Mouse (Mus musculus): ENCODE data around the gene C1qtnf2. TPM values are rescaled to one million over a fixed set of nuclear protein-coding genes. Genes with fewer than 3 reads are reported as not detected.

The C1qtnf2 gene
- polyA plus RNA-seq, 1 experiment = 15.3 TPM

GRCm38 (mm10) chr11:43517641-43518040 is 43.6 kb downstream of the C1qtnf2 start:
- WGBS = 92% methylated on average over 11 of the region's 11 CpGs
- Histone ChIP-seq H3K4me1 (ENCODE audit: control insufficient read depth, insufficient read depth, low read length) (no peaks in the 10 kb centered on the region), H3K4me3 (ENCODE audit: insufficient read depth, low read depth, low read length) (no peak overlapping the region), H3K27ac (ENCODE audit: insufficient read depth, low read depth, low read length) (no peak overlapping the region), H3K36me3 (ENCODE audit: control insufficient read depth, insufficient read depth, low read length) (no peaks in the 10 kb centered on the region), H3K27me3 (replicated peaks; ENCODE audit: control insufficient read depth, insufficient read depth, low read length) (no peaks in the 10 kb centered on the region)
- TF ChIP-seq CTCF (conservative IDR thresholded peaks at IDR 0.05; ENCODE audit: insufficient read depth, insufficient read length, low read depth, low read length) = no peak
- TF ChIP-seq POLR2A (IDR thresholded peaks at IDR 0.05; ENCODE audit: low read depth, low read length) = no peak
- DNase-seq = no peak

DNA sequence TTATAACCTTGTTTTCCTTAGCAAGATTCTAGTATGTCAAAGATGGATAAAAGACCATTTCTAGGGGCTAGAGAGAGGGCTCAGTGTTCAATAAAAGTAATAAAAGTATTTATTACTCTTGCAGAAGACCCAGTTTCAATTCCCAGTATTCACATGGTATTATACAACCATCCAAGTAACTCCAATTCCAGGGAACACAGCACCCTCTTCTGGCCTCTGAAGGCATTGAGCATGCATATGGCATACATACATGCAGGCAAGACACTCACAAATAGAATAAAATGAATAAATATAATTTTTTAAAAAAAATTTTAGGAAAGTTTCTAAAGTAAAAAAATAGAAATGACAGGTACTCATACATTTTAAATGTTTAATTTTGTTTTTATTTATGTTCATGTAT is 44.0 kb downstream of the C1qtnf2 start:
- TF ChIP-seq POLR2A (IDR thresholded peaks at IDR 0.05; ENCODE audit: low read depth, low read length) (no peak), CTCF (conservative IDR thresholded peaks at IDR 0.05; ENCODE audit: insufficient read depth, insufficient read length, low read depth, low read length) (no peak)
- H3K27ac ChIP-seq (ENCODE audit: insufficient read depth, low read depth, low read length) = no peak overlapping the region
- no peaks in the 10 kb centered on the region for H3K36me3 ChIP-seq (ENCODE audit: control insufficient read depth, insufficient read depth, low read length)
- no peak overlapping the region for H3K4me3 ChIP-seq (ENCODE audit: insufficient read depth, low read depth, low read length)
- no peaks in the 10 kb centered on the region for H3K4me1 ChIP-seq (ENCODE audit: control insufficient read depth, insufficient read depth, low read length)
- no peaks in the 10 kb centered on the region for H3K27me3 ChIP-seq (replicated peaks; ENCODE audit: control insufficient read depth, insufficient read depth, low read length)
- no peak for DNase-seq

DNA sequence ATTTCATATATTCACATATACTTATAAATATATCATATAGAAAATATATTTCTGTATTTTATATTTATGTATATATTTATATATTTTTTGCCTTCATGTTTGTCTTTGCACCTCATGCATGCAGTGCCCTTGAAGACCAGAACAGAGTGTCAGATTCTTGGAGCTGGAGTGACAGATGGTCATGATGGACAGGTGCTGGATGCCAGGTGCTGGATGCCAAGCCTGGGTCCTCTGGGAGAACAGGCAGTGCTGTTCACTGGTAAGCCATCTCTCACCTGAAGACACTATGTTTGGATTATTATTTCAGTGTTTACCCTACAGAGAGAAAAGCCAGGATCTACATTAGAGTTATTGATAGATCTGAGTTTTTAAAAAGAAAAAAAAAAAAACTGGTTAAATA is 44.7 kb downstream of the C1qtnf2 start:
- no peak overlapping the region for H3K27ac ChIP-seq (ENCODE audit: insufficient read depth, low read depth, low read length)
- no peaks in the 10 kb centered on the region for H3K4me1 ChIP-seq (ENCODE audit: control insufficient read depth, insufficient read depth, low read length)
- no peaks in the 10 kb centered on the region for H3K36me3 ChIP-seq (ENCODE audit: control insufficient read depth, insufficient read depth, low read length)
- no peak overlapping the region for H3K4me3 ChIP-seq (ENCODE audit: insufficient read depth, low read depth, low read length)
- no peaks in the 10 kb centered on the region for H3K27me3 ChIP-seq (replicated peaks; ENCODE audit: control insufficient read depth, insufficient read depth, low read length)
- TF ChIP-seq POLR2A (IDR thresholded peaks at IDR 0.05; ENCODE audit: low read depth, low read length) = no peak
- TF ChIP-seq CTCF (conservative IDR thresholded peaks at IDR 0.05; ENCODE audit: insufficient read depth, insufficient read length, low read depth, low read length) = no peak
- no peak for DNase-seq

- H3K4me1 ChIP-seq (ENCODE audit: control insufficient read depth, insufficient read depth, low read length) = no peaks in the 10 kb centered on the region
- no peak overlapping the region for H3K4me3 ChIP-seq (ENCODE audit: insufficient read depth, low read depth, low read length)
- H3K36me3 ChIP-seq (ENCODE audit: control insufficient read depth, insufficient read depth, low read length) = no peaks in the 10 kb centered on the region
- no peak overlapping the region for H3K27ac ChIP-seq (ENCODE audit: insufficient read depth, low read depth, low read length)
- TF ChIP-seq CTCF (conservative IDR thresholded peaks at IDR 0.05; ENCODE audit: insufficient read depth, insufficient read length, low read depth, low read length) (no peak), POLR2A (IDR thresholded peaks at IDR 0.05; ENCODE audit: low read depth, low read length) (no peak)
- peak; percentile 44 for DNase-seq
- WGBS = 84% methylated on average over 3 of the region's 3 CpGs
- no peaks in the 10 kb centered on the region for H3K27me3 ChIP-seq (replicated peaks; ENCODE audit: control insufficient read depth, insufficient read depth, low read length)
These were observed 46.4 kb downstream of the C1qtnf2 start for GRCm38 (mm10) chr11:43520521-43520920.

DNA sequence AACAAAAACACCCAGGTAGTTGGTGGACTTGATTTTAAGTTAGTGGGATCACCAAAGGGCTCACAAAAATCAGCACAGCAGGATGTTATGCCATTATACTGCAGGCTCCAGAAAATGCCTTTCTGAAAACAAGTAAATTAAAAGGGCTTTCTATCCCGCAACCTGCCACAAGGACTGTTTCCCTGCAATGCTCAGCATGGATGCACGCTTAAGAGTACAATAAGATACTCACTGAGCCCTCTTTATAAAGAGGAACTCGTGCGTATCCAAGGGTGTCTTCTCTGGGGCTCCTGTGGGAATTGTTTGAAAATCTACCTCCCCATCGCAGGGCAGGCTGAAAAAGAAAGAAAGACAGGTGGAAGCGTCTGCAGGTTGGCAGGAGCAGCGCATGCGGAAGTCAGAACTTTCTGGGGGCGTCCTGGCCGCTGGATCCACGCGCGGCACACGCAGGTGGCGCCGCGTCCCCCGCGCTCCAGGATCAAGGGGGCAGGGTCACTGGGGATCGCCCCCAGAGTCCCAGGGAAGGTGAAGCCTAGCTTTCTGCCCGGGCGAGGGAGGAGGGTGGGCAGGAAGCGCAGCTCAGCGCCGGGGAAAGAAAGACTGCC is 54.1 kb downstream of the C1qtnf2 start:
- Histone ChIP-seq H3K27ac (ENCODE audit: insufficient read depth, low read depth, low read length) (0 out of 2 replicates have a peak overlapping the region, but pooled peaks have one; percentile 33), H3K4me1 (ENCODE audit: control insufficient read depth, insufficient read depth, low read length) (no peaks in the 10 kb centered on the region), H3K4me3 (ENCODE audit: insufficient read depth, low read depth, low read length) (peak overlapping the region; percentile 73), H3K27me3 (replicated peaks; ENCODE audit: control insufficient read depth, insufficient read depth, low read length) (no peaks in the 10 kb centered on the region), H3K36me3 (ENCODE audit: control insufficient read depth, insufficient read depth, low read length) (no peaks in the 10 kb centered on the region)
- peak; percentile 8 for DNase-seq
- WGBS = 4% methylated on average over 25 of the region's 25 CpGs
- no peak for TF ChIP-seq CTCF (conservative IDR thresholded peaks at IDR 0.05; ENCODE audit: insufficient read depth, insufficient read length, low read depth, low read length)
- no peak for TF ChIP-seq POLR2A (IDR thresholded peaks at IDR 0.05; ENCODE audit: low read depth, low read length)

DNA sequence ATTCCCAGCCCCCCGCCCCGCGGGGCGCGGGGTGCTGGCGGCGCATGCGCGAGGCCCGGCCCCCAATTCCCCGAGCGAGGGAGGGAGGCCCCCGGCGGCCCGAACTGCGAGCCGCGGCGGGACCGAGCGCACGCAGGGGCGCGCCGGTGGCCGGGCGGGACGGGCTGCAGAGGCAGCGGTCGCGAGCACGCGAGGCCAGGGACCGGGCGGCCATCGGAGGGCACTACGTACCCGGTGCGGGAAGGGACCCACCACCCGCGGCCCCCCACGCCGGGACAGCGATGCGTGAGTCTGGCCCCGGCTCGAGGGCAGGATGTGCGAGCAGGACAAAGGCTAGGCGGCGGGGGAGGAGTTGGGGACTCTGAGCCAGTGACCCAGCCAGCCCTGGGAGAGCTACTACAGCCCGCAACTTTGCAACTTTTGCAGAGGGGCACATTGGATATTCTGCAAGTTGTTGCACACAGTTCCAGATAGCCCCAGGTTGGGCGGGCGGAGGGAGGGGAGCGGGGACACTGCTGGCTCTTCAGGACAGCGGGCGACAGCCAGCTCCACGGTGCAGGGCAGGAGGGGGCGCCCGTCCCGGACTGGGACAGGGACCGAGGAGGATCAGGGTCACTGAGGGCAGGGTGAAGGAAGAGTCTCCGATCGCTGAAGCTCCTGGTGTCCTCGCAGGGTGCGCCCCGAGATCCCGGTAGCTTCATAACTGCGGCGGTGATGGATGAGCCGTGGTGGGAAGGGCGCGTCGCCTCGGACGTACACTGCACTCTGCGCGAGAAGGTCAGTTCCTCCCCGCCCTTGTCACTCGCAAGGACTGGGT is 54.8 kb downstream of the C1qtnf2 start, which contains the start of gene Ccnjl:
Ccnjl (plus strand) TSS at position 102 of the 817 bp plus-strand sequence.
- peak; percentile 54 for DNase-seq
- Histone ChIP-seq H3K4me1 (ENCODE audit: control insufficient read depth, insufficient read depth, low read length) (no peaks in the 10 kb centered on the region), H3K27me3 (replicated peaks; ENCODE audit: control insufficient read depth, insufficient read depth, low read length) (no peaks in the 10 kb centered on the region), H3K27ac (ENCODE audit: insufficient read depth, low read depth, low read length) (0 out of 2 replicates have a peak within 1 kb of the TSS, but pooled peaks have one; percentile 33), H3K36me3 (ENCODE audit: control insufficient read depth, insufficient read depth, low read length) (no peaks in the 10 kb centered on the region), H3K4me3 (ENCODE audit: insufficient read depth, low read depth, low read length) (peak within 1 kb of the TSS; percentile 73)
- WGBS = 1% methylated on average over 79 of the region's 79 CpGs
- TF ChIP-seq POLR2A (IDR thresholded peaks at IDR 0.05; ENCODE audit: low read depth, low read length) = no peak
- TF ChIP-seq CTCF (conservative IDR thresholded peaks at IDR 0.05; ENCODE audit: insufficient read depth, insufficient read length, low read depth, low read length) = 0 out of 2 replicates have a peak, but pooled peaks have one; percentile 14

DNA sequence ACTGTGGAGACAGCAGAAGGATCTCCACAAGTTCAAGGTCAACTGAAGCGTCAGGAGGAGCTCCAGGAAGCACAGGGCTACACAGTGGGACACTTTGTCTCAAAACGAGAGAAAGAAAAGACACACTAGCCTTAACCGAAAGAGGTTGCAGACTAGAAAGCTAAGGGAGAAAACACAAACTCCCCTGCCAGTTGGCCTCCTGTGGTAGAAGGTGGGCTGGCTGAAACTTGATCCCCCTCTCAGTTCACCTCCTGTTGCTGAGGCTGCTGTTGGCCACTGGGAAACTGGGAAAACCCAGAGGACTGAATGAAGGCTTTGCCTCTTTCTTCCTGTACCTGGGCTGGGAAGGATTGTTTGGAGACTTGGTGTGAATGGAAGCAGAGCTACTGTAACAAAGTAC is 56.0 kb downstream of the C1qtnf2 start:
- no peak for TF ChIP-seq POLR2A (IDR thresholded peaks at IDR 0.05; ENCODE audit: low read depth, low read length)
- TF ChIP-seq CTCF (conservative IDR thresholded peaks at IDR 0.05; ENCODE audit: insufficient read depth, insufficient read length, low read depth, low read length) = no peak
- no peaks in the 10 kb centered on the region for H3K4me1 ChIP-seq (ENCODE audit: control insufficient read depth, insufficient read depth, low read length)
- WGBS = 81% methylated on average over 3 of the region's 3 CpGs
- no peak overlapping the region for H3K27ac ChIP-seq (ENCODE audit: insufficient read depth, low read depth, low read length)
- H3K27me3 ChIP-seq (replicated peaks; ENCODE audit: control insufficient read depth, insufficient read depth, low read length) = no peaks in the 10 kb centered on the region
- DNase-seq = no peak
- no peak overlapping the region for H3K4me3 ChIP-seq (ENCODE audit: insufficient read depth, low read depth, low read length)
- no peaks in the 10 kb centered on the region for H3K36me3 ChIP-seq (ENCODE audit: control insufficient read depth, insufficient read depth, low read length)

Data from kidney, adult 2 months (tissue).